Mouse (Mus musculus): ENCODE results near the gene Rap1gap2.

- TF ChIP-seq CTCF (IDR thresholded peaks at IDR 0.05; ENCODE audit: extremely low read depth, insufficient read depth, low read length) (no peak), POLR2A (IDR thresholded peaks at IDR 0.05; ENCODE audit: extremely low read depth, insufficient read depth, low read length) (no peak)
Observed at GRCm38 (mm10) chr11:74415736-74416135, 195.0 kb downstream of the Rap1gap2 start.

All from cortical plate, adult 2 months (tissue).